Mouse (Mus musculus) thymus, postnatal 36 days (tissue): ENCODE results near the gene Qtrt1.

Experiments used
- DNase-seq, 2 experiments: peaks; one replicate each; pipeline ENCODE4 v3.0.0; 2022; ENCODE audit warnings: mixed read lengths in 2 of 2

The Qtrt1 gene

GRCm38 (mm10) chr9:21411669-21412550 is at the start of gene Qtrt1:
TSS of gene Qtrt1 (plus strand) at chr9:21411837.
- DNase-seq = peak; percentile 69 to 84

DNA sequence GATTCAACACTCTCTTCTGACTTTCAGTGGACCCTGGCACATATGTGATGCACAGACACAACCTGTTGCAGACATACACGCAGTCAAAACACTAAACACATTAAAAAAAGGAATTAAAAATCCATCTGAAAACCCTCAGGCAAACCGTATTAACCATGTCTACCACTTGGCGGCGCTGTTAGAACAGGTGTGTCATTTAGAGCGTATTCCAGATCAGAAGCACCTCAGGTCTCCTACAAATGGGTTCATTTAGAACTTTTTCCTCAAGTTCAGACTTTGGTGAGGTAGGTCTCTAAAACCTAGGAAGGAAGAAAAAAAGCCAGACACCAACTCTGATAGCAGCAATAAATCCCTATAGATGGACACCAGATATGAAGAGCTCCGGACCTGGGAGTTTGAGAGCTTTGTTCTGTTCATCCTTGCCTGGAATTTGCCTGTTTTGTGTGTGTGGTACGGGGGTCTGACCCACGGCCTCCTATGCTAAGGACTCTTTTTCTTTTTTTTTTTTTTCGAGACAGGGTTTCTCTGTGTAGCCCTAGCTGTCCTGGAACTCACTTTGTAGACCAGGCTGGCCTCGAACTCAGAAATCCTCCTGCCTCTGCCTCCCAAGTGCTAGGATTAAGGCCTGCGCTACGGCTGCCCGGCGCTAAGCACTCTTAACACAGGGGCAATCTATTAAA is 45.0 kb upstream of the Qtrt1 start:
- peak; percentile 72 to 75 for DNase-seq

GRCm38 (mm10) chr9:21367357-21368111 is 44.1 kb upstream of the Qtrt1 start, which contains the start of gene Ilf3:
TSS of gene Ilf3 (plus strand) at chr9:21367871.
- peak; percentile 99 to 100 for DNase-seq

GRCm38 (mm10) chr9:21368131-21368584 is 43.5 kb upstream of the Qtrt1 start:
- DNase-seq = peak; percentile 77 to 86

DNA sequence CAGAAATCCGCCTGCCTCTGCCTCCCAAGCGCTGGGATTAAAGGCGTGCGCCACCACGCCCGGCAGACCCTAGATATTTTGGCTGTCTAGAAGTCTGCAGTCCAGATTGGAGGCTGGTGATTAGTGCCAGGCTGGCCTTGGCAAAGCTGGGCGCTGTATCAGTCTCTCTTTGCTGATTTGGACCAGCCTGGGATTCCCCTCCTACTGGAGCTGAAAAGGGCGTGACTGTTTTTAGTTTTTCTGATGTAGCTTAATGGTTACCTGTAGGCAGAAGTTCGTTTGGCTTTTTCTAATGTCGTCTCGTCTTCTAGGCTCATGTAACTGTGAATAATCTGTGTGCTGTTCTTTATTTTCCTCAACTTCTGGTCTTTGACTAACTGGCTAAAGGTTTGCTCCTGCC is 42.6 kb upstream of the Qtrt1 start:
- no peak for DNase-seq

GRCm38 (mm10) chr9:21370876-21371275 is 40.8 kb upstream of the Qtrt1 start:
- DNase-seq = no peak

- no peak for DNase-seq
Measured at GRCm38 (mm10) chr9:21372508-21372907, 39.1 kb upstream of the Qtrt1 start.

GRCm38 (mm10) chr9:21379195-21379594 is 32.4 kb upstream of the Qtrt1 start:
- DNase-seq = peak; percentile 29 to 36

GRCm38 (mm10) chr9:21380868-21381267 is 30.8 kb upstream of the Qtrt1 start:
- DNase-seq = no peak

GRCm38 (mm10) chr9:21383966-21384365 is 27.7 kb upstream of the Qtrt1 start:
- DNase-seq = no peak

- no peak for DNase-seq
Measured at GRCm38 (mm10) chr9:21392646-21393175, 18.9 kb upstream of the Qtrt1 start.

DNA sequence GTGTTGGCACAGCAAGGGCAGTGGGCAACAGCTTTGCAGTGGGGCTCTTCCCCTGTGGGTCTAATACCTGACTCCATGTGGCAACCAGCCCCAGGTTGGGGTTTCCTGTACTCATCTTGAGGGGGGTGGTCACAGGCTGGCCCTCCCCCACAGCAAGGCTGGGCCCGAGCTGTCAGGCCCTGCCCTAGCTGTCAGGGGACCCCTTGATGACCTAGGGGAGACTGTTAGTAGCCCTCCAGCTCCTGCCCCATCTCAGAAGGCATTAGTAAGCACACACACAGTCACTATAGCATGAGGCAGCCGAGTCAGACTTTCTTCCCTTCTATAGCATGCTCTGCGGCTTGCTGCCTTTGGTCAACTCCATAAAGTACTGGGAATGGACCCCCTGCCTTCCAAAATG is 15.9 kb upstream of the Qtrt1 start:
- DNase-seq = no peak

GRCm38 (mm10) chr9:21397170-21397569 is 14.5 kb upstream of the Qtrt1 start:
- DNase-seq = no peak

- DNase-seq = no peak
Measured at GRCm38 (mm10) chr9:21401042-21401441, 10.6 kb upstream of the Qtrt1 start.

GRCm38 (mm10) chr9:21402764-21403253 is 8.8 kb upstream of the Qtrt1 start:
- DNase-seq = no peak

GRCm38 (mm10) chr9:21403745-21404144 is 7.9 kb upstream of the Qtrt1 start:
- DNase-seq = no peak

GRCm38 (mm10) chr9:21405525-21405924 is 6.1 kb upstream of the Qtrt1 start:
- no peak for DNase-seq

DNA sequence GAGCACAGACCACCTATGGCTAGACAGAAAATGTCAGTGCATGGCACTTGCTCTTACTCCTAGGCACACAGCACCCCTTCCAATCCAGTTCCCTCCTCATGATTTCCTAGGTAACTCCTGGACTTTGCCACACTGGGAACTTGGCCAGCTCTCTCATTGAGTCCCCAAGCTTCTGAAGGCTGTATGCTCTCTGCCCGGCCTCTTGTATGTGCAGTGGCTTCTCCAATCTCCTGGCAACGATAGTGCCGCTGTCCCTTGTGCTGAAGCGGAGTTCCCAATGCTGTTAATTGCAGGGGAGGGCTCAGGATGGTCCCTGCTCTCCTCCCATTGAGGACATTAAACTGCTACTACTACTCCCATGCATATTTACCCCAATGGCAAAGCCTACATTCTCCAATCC is 3.7 kb upstream of the Qtrt1 start:
- no peak for DNase-seq

DNA sequence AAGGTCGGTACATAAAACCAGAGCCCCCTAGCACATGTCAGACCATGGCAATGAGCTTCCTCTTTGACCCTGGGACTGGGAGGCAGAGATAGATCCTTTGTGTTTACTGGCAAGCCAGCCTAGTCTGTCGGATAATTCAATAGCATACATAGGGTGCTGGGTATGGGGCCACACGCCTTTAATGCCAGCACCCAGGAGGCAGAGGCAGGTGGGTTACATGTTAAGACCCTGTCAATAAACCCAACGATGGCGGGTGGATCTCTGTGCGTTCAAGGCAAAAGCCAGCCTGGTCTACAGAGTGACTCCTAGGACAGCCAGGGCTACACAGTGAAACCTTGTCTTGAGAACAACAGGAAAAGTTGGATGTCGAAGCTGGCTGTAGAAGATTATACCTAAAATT is 3.0 kb upstream of the Qtrt1 start:
- no peak for DNase-seq

- peak; percentile 75 to 82 for DNase-seq
Measured at GRCm38 (mm10) chr9:21409592-21410317, 1.9 kb upstream of the Qtrt1 start.

DNA sequence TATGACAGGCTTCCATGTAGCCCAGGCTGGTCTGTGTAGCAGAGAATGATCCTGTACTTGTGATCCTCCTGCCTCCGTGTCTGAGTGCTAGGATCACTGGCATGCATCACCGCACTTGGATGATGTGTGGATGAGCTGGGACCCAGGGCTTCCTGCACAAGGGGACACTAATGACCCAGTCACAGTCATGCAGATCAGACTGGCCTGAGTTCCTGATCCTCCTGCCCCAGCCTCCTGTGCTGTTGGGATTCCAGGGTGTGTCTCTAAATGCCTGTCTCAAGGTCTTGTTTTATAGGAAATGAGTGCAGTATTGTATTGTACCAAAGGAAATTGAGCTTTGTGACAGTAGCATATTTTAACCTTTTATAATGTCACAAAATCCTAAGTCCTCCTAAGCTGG is 6.2 kb downstream of the Qtrt1 start:
- no peak for DNase-seq

DNA sequence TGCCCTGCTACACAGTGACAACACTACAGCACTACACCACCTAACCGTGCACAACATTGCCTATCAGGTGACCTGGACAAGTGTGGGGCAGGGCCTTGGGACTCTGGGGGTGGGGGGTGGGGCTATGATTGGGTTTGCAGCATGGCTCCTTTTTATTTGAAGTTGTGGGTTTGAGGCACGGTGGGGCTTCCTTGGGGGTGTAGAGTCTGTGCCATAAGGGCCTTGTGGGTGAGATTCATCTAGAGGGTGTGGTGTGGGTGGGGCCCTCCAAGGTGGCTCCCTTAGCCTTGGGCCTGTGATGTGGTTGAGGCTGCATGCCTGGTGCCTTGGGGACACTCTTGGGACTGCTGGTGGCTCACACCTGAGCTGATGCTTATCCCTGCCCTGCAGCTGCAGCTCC is 8.0 kb downstream of the Qtrt1 start:
- DNase-seq = peak; percentile 29 to 59
